ENCODE assay signal across 8 mouse cellular contexts in the genomic region with DNA sequence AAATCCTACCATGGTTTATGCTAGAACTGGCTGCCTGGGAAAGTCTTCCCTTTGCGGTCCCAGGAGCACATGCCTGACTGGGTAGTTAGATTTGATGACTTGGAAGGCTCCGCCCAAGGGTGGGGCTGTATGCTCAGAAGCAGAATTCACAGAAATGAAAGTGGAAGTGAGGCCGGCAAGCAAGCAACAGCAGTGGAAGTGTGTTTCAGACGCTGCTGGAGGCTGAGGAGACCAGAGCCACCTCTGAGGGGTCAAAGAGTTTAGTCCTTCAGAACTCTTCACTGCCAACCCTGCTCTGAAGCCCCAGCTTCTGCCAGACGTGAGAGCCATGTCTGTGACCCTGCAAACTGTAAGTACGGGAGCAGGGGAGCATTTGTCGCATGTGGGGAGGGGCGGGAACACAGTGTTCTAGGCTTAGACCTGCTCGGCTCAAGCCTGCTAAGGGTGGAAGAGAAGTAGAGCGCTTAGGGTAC. TPM values are rescaled to one million over a fixed set of nuclear protein-coding genes. Genes with fewer than 3 reads are reported as not detected.
DNase-seq lines count a peak whose midpoint lies in the region; ATAC-seq lines count a peak whose summit lies in the region.

A gene (plus strand): TSS at position 134 of the 473 bp plus-strand sequence.

- intact Hi-C loops in heart, postnatal 10 days (cut with DNase I), result loop anchor here (2.0 kb wide), 1 partner anchor 14 kb away; no protein-coding TSS in a partner anchor

- peak within 1 kb of the TSS; percentile 49 for H3K4me2 ChIP-seq in embryonic facial prominence, embryonic 14.5 days (ENCODE audit: low read depth, low read length)
- H3K4me2 ChIP-seq in midbrain, embryonic 14.5 days (ENCODE audit: low read length), result no peak within 1 kb of the TSS

- WGBS in embryonic facial prominence, embryonic 14.5 days, result 26% methylated on average over 10 of the region's 10 CpGs
- WGBS in limb, embryonic 10.5 days, result 34% methylated on average over 10 of the region's 10 CpGs
- 48% methylated on average over 10 of the region's 10 CpGs for WGBS in midbrain, embryonic 14.5 days

- no peaks in the 10 kb centered on the region for H3K27me3 ChIP-seq in embryonic facial prominence, embryonic 14.5 days (replicated peaks; ENCODE audit: control insufficient read depth, insufficient read depth, low read length)
- H3K27me3 ChIP-seq in limb, embryonic 10.5 days (ENCODE audit: low read depth, poor library complexity, severe bottlenecking), result no peaks in the 10 kb centered on the region
- H3K27me3 ChIP-seq in midbrain, embryonic 14.5 days (ENCODE audit: control insufficient read depth, insufficient read depth, low read length), result no peaks in the 10 kb centered on the region

- H3K4me3 ChIP-seq in embryonic facial prominence, embryonic 14.5 days (ENCODE audit: low read depth, low read length), result peak within 1 kb of the TSS; percentile 24
- H3K4me3 ChIP-seq in limb, embryonic 10.5 days, result peak within 1 kb of the TSS; percentile 40
- no peak within 1 kb of the TSS for H3K4me3 ChIP-seq in midbrain, embryonic 14.5 days (replicated peaks; ENCODE audit: low read depth, low read length)

- peak; percentile 76 for ATAC-seq in embryonic facial prominence, embryonic 14.5 days (ENCODE audit: low read depth)
- ATAC-seq in midbrain, embryonic 14.5 days (ENCODE audit: low FRiP score, low TSS enrichment), result no peak

- peaks cover 6% of the 10 kb centered on the region for H3K4me1 ChIP-seq in embryonic facial prominence, embryonic 14.5 days (ENCODE audit: control insufficient read depth, insufficient read depth, low read length)
- peaks cover 21% of the 10 kb centered on the region for H3K4me1 ChIP-seq in limb, embryonic 10.5 days
- peaks cover 5% of the 10 kb centered on the region for H3K4me1 ChIP-seq in midbrain, embryonic 14.5 days (ENCODE audit: control insufficient read depth, insufficient read depth, low read length)

- peak within 1 kb of the TSS; percentile 48 for H3K9ac ChIP-seq in embryonic facial prominence, embryonic 14.5 days (ENCODE audit: low read depth, low read length)
- H3K9ac ChIP-seq in midbrain, embryonic 14.5 days (replicated peaks; ENCODE audit: low read length), result 0 out of 2 replicates have a peak within 1 kb of the TSS, but pooled peaks have one; percentile 2

- peak; percentile 98 for DNase-seq in 3T3-L1 (ENCODE audit: low read depth, low spot score)
- DNase-seq in Muller cell, postnatal 12 days (ENCODE audit: inconsistent ontology term), result peak; percentile 88
- peak; percentile 92 for DNase-seq in embryonic facial prominence, embryonic 14.5 days (ENCODE audit: low spot score)
- peak; percentile 80 to 85 for DNase-seq in heart, postnatal 10 days
- no peak for DNase-seq in limb, embryonic 10.5 days (ENCODE audit: low spot score)
- DNase-seq in midbrain, embryonic 14.5 days, result no peak
- peak; percentile 75 for DNase-seq in thymus, postnatal 0 days (ENCODE audit: low spot score)
- no peak for DNase-seq in layer of hippocampus, postnatal 10 days (ENCODE audit: low spot score in 2 of 2)

- H3K27ac ChIP-seq in embryonic facial prominence, embryonic 14.5 days (replicated peaks; ENCODE audit: low read depth, low read length), result peak within 1 kb of the TSS; percentile 41
- H3K27ac ChIP-seq in limb, embryonic 10.5 days, result peak within 1 kb of the TSS; percentile 50; the same call in 1 of the 2 replicates
- no peak within 1 kb of the TSS for H3K27ac ChIP-seq in midbrain, embryonic 14.5 days (replicated peaks; ENCODE audit: low read depth, low read length)

- H3K9me3 ChIP-seq in embryonic facial prominence, embryonic 14.5 days (ENCODE audit: control insufficient read depth, low read length), result no peaks in the 10 kb centered on the region
- H3K9me3 ChIP-seq in limb, embryonic 10.5 days (replicated peaks), result no peaks in the 10 kb centered on the region
- no peaks in the 10 kb centered on the region for H3K9me3 ChIP-seq in midbrain, embryonic 14.5 days (ENCODE audit: control insufficient read depth, low read length)

- H3K36me3 ChIP-seq in embryonic facial prominence, embryonic 14.5 days (ENCODE audit: control insufficient read depth, insufficient read depth, low read length), result peaks cover 27% of the 10 kb centered on the region
- H3K36me3 ChIP-seq in limb, embryonic 10.5 days, result peaks cover 34% of the 10 kb centered on the region
- peaks cover 27% of the 10 kb centered on the region for H3K36me3 ChIP-seq in midbrain, embryonic 14.5 days (ENCODE audit: control insufficient read depth, insufficient read depth, low read length)

RNA-seq across cellular contexts. Expression of the gene that starts here (rescaled TPM):
- polyA plus RNA-seq in embryonic facial prominence, embryonic 14.5 days (2014; fragmentation: Nextera tagmentation; extraction: Ambion mirVana), result 14.1 and 14.3 TPM in 2 replicates
- 10 to 100 TPM; 12.9 to 13.7 TPM for total RNA-seq in heart, postnatal 10 days (2021)
- polyA plus RNA-seq in limb, embryonic 10.5 days (2016; fragmentation: Nextera tagmentation; extraction: Ambion mirVana), result 2.3 and 3.1 TPM in 2 replicates
- 1.5 and 5.9 TPM in 2 replicates for polyA plus RNA-seq in midbrain, embryonic 14.5 days (2014; fragmentation: Nextera tagmentation; extraction: Ambion mirVana)
- 86.4 and 87.4 TPM in 2 replicates for polyA plus RNA-seq in thymus, postnatal 0 days (2015; fragmentation: Nextera tagmentation; extraction: Ambion mirVana)
- total RNA-seq in layer of hippocampus, postnatal 10 days (2021), result 1 to 10 TPM; 2.2 to 2.5 TPM

Comparison
In these comparisons a context has a peak if more than half of its experiments do, and no peak if none do; other contexts are left out.
1. RNA of the gene that starts here (total RNA-seq): 12.9 to 13.7 TPM in heart, postnatal 10 days; 2.2 to 2.5 TPM in layer of hippocampus, postnatal 10 days; every median in the first group is over 4 times any median in the second.
2. DNase-seq: peak in 3T3-L1 (single experiment), Muller cell, postnatal 12 days (single experiment), embryonic facial prominence, embryonic 14.5 days (single experiment), heart, postnatal 10 days (2 of 2) and thymus, postnatal 0 days (single experiment); none in limb, embryonic 10.5 days (single experiment), midbrain, embryonic 14.5 days (single experiment) and layer of hippocampus, postnatal 10 days (0 of 2).